Mouse (Mus musculus): ENCODE data around the gene Rab3c. TPM values are rescaled to one million over a fixed set of nuclear protein-coding genes. Genes with fewer than 3 reads are reported as not detected.

Rab3c gene
- polyA plus RNA-seq, 1 experiment, result 0.26 TPM

- WGBS, result 82% methylated on average over 3 of the region's 3 CpGs
- Histone ChIP-seq H3K4me1 (ENCODE audit: control insufficient read depth, insufficient read depth, low read length) (no peaks in the 10 kb centered on the region), H3K4me3 (replicated peaks; ENCODE audit: extremely low read depth, low read depth, low read length) (no peak overlapping the region)
- no peak for TF ChIP-seq CTCF (IDR thresholded peaks at IDR 0.05; ENCODE audit: insufficient read depth, low read length)
- TF ChIP-seq POLR2A (IDR thresholded peaks at IDR 0.05; ENCODE audit: borderline replicate concordance, extremely low read depth, low read depth, low read length), result no peak
- no peak for DNase-seq
These were observed 114.0 kb downstream of the Rab3c start for GRCm38 (mm10) chr13:110166622-110167330.

- WGBS, result 43% methylated on average over 4 of the region's 4 CpGs
- H3K4me1 ChIP-seq (ENCODE audit: control insufficient read depth, insufficient read depth, low read length), result no peaks in the 10 kb centered on the region
- no peak for DNase-seq
- no peak overlapping the region for H3K4me3 ChIP-seq (replicated peaks; ENCODE audit: extremely low read depth, low read depth, low read length)
- TF ChIP-seq POLR2A (IDR thresholded peaks at IDR 0.05; ENCODE audit: borderline replicate concordance, extremely low read depth, low read depth, low read length), result no peak
- TF ChIP-seq CTCF (IDR thresholded peaks at IDR 0.05; ENCODE audit: insufficient read depth, low read length), result no peak
These were observed 120.8 kb downstream of the Rab3c start for GRCm38 (mm10) chr13:110159980-110160379.

- 65% methylated on average over 7 of the region's 7 CpGs for WGBS
- DNase-seq, result no peak
- Histone ChIP-seq H3K4me1 (ENCODE audit: control insufficient read depth, insufficient read depth, low read length) (no peaks in the 10 kb centered on the region), H3K4me3 (replicated peaks; ENCODE audit: extremely low read depth, low read depth, low read length) (no peak overlapping the region)
- no peak for TF ChIP-seq POLR2A (IDR thresholded peaks at IDR 0.05; ENCODE audit: borderline replicate concordance, extremely low read depth, low read depth, low read length)
- TF ChIP-seq CTCF (IDR thresholded peaks at IDR 0.05; ENCODE audit: insufficient read depth, low read length), result no peak
These were observed 121.9 kb downstream of the Rab3c start for GRCm38 (mm10) chr13:110158588-110159519.

- TF ChIP-seq CTCF (IDR thresholded peaks at IDR 0.05; ENCODE audit: insufficient read depth, low read length), result no peak
- no peak for TF ChIP-seq POLR2A (IDR thresholded peaks at IDR 0.05; ENCODE audit: borderline replicate concordance, extremely low read depth, low read depth, low read length)
- 65% methylated on average over 3 of the region's 3 CpGs for WGBS
- no peak for DNase-seq
- Histone ChIP-seq H3K4me1 (ENCODE audit: control insufficient read depth, insufficient read depth, low read length) (no peaks in the 10 kb centered on the region), H3K4me3 (replicated peaks; ENCODE audit: extremely low read depth, low read depth, low read length) (no peak overlapping the region)
These were observed 135.3 kb downstream of the Rab3c start for GRCm38 (mm10) chr13:110145545-110145944.

- H3K4me1 ChIP-seq (ENCODE audit: control insufficient read depth, insufficient read depth, low read length), result no peaks in the 10 kb centered on the region
- no peak for TF ChIP-seq CTCF (IDR thresholded peaks at IDR 0.05; ENCODE audit: insufficient read depth, low read length)
- no peak for TF ChIP-seq POLR2A (IDR thresholded peaks at IDR 0.05; ENCODE audit: borderline replicate concordance, extremely low read depth, low read depth, low read length)
- 49% methylated on average over 8 of the region's 8 CpGs for WGBS
- DNase-seq, result no peak
- no peak overlapping the region for H3K4me3 ChIP-seq (replicated peaks; ENCODE audit: extremely low read depth, low read depth, low read length)
These were observed 135.8 kb downstream of the Rab3c start for GRCm38 (mm10) chr13:110145019-110145418.

GRCm38 (mm10) chr13:110139339-110139738 is 141.5 kb downstream of the Rab3c start:
- no peak for TF ChIP-seq POLR2A (IDR thresholded peaks at IDR 0.05; ENCODE audit: borderline replicate concordance, extremely low read depth, low read depth, low read length)
- no peaks in the 10 kb centered on the region for H3K4me1 ChIP-seq (ENCODE audit: control insufficient read depth, insufficient read depth, low read length)
- DNase-seq, result no peak
- WGBS, result 55% methylated on average over 5 of the region's 5 CpGs
- no peak overlapping the region for H3K4me3 ChIP-seq (replicated peaks; ENCODE audit: extremely low read depth, low read depth, low read length)

GRCm38 (mm10) chr13:110138644-110139043 is 142.2 kb downstream of the Rab3c start:
- DNase-seq, result no peak
- Histone ChIP-seq H3K4me3 (replicated peaks; ENCODE audit: extremely low read depth, low read depth, low read length) (no peak overlapping the region), H3K4me1 (ENCODE audit: control insufficient read depth, insufficient read depth, low read length) (no peaks in the 10 kb centered on the region)
- TF ChIP-seq POLR2A (IDR thresholded peaks at IDR 0.05; ENCODE audit: borderline replicate concordance, extremely low read depth, low read depth, low read length) (no peak), CTCF (IDR thresholded peaks at IDR 0.05; ENCODE audit: insufficient read depth, low read length) (no peak)
- WGBS, result 58% methylated on average over 5 of the region's 5 CpGs

GRCm38 (mm10) chr13:110127613-110128258 is 153.1 kb downstream of the Rab3c start:
- no peak for DNase-seq
- 75% methylated on average over 12 of the region's 12 CpGs for WGBS
- Histone ChIP-seq H3K4me1 (ENCODE audit: control insufficient read depth, insufficient read depth, low read length) (no peaks in the 10 kb centered on the region), H3K4me3 (replicated peaks; ENCODE audit: extremely low read depth, low read depth, low read length) (no peak overlapping the region)
- TF ChIP-seq CTCF (IDR thresholded peaks at IDR 0.05; ENCODE audit: insufficient read depth, low read length) (no peak), POLR2A (IDR thresholded peaks at IDR 0.05; ENCODE audit: borderline replicate concordance, extremely low read depth, low read depth, low read length) (no peak)

- H3K4me1 ChIP-seq (ENCODE audit: control insufficient read depth, insufficient read depth, low read length), result no peaks in the 10 kb centered on the region
- DNase-seq, result no peak
- WGBS, result 54% methylated on average over 4 of the region's 4 CpGs
- TF ChIP-seq CTCF (IDR thresholded peaks at IDR 0.05; ENCODE audit: insufficient read depth, low read length), result no peak
- no peak for TF ChIP-seq POLR2A (IDR thresholded peaks at IDR 0.05; ENCODE audit: borderline replicate concordance, extremely low read depth, low read depth, low read length)
- no peak overlapping the region for H3K4me3 ChIP-seq (replicated peaks; ENCODE audit: extremely low read depth, low read depth, low read length)
These were observed 158.0 kb downstream of the Rab3c start for GRCm38 (mm10) chr13:110122825-110123224.
